Mouse (Mus musculus): ENCODE results near the gene Vmn1r178. TPM values are rescaled to one million over a fixed set of nuclear protein-coding genes. Genes with fewer than 3 reads are reported as not detected.
"Not testable (repeated sequence)": the region's sequence is repeated elsewhere in the genome, so short reads cannot be mapped to it uniquely, and the experiment has no call there.

Gene Vmn1r178
- not detected for total RNA-seq (2021)
- long read RNA-seq, experiment 1, result 0 reads
- long read RNA-seq, experiment 2, result 0 reads

DNA sequence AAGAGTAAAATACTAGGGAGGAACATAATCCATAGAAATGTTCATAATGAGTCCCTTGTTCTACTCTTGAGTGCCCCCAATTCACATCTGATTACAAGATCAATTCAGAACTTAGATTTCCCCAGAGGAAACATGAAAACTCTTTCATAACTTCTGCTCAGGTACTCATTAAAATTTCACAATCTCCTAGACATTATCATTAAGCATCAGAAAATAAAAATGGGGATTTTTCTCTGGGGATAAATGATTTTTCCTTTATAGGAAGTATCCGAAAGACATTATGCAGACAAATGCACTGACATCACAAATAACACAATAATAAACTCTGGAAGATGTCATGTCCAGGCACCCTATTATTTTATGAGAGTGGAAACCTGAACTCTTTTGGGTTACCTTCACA is at the start of gene Vmn1r178:
Gene Vmn1r178, plus strand, starts transcription at position 301 of the 400 bp plus-strand sequence.
- no peak for DNase-seq
- intact Hi-C loops (cut with DNase I; ENCODE audit: low total_unique reads), result no loop called here

DNA sequence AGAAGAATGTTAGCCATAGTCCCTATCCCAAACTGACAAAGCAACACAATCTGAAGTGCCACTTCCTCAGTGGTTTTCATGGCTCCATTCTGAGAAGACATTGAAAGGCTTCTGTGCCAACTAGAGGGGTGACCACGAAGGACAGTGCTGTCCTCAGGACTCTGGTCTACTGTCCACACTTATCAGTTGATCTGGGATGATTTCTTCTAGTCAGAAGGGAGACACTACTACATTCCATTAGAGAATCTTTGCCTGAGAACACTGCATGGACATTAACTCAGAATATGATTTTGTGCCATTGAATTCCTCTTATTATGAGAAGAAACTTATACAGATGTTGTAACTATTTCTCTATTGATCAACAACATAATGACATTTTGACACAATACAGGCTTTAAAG is 25.5 kb upstream of the Vmn1r178 start, which contains the start of gene Vmn1r177:
Gene Vmn1r177, minus strand, starts transcription at position 101 of the 400 bp plus-strand sequence.
- intact Hi-C loops (cut with DNase I; ENCODE audit: low total_unique reads); DNase-seq: not testable (repeated sequence)

- DNase-seq; intact Hi-C loops (cut with DNase I; ENCODE audit: low total_unique reads): not testable (repeated sequence)
Observed at GRCm38 (mm10) chr7:23876918-23877317, 14.9 kb upstream of the Vmn1r178 start.

DNA sequence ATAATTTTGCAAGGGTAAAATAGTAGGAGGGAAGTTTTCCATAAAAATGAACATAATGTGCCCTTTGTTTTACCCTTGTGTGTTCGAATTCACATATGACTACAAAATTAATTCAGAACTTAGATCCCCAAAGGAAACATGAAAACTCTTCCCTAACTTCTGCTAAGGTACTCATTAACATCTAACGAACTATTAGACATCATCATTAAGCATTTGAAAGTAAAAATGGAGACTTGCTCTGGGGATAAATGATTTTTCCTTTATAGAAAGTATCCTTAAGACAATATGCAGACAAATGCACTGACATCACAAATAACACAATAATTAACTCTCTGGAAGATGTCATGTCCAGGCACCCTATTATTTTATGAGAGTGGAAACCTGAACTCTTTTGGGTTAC is 34.9 kb downstream of the Vmn1r178 start, which contains the start of gene Vmn1r179:
Gene Vmn1r179, plus strand, starts transcription at position 301 of the 400 bp plus-strand sequence.
- intact Hi-C loops (cut with DNase I; ENCODE audit: low total_unique reads), result no loop called here
- DNase-seq, result no peak

Other genes starting within 250 kb of the Vmn1r178 start
- gene Vmn1r172, start 233.7 kb upstream of the Vmn1r178 start, total RNA-seq (2021), result not detected
- not detected for gene Vmn1r173, start 191.3 kb upstream of the Vmn1r178 start, total RNA-seq (2021)
- gene Vmn1r174, start 139.7 kb upstream of the Vmn1r178 start, total RNA-seq (2021), result not detected
- gene Vmn1r175, start 81.4 kb upstream of the Vmn1r178 start, total RNA-seq (2021), result not detected
- gene Vmn1r176, start 54.6 kb upstream of the Vmn1r178 start, total RNA-seq (2021), result not detected
- gene Vmn1r177, start 25.6 kb upstream of the Vmn1r178 start, total RNA-seq (2021), result not detected
- gene Vmn1r179, start 35.0 kb downstream of the Vmn1r178 start, total RNA-seq (2021), result not detected
- gene Vmn1r180, start 58.6 kb downstream of the Vmn1r178 start, total RNA-seq (2021), result not detected
- not detected for gene Vmn1r181, start 82.6 kb downstream of the Vmn1r178 start, total RNA-seq (2021)
- gene V1rd19, start 109.7 kb downstream of the Vmn1r178 start, total RNA-seq (2021), result not detected
- not detected for gene Vmn1r183, start 161.2 kb downstream of the Vmn1r178 start, total RNA-seq (2021)
- gene Zfp180, start 189.9 kb downstream of the Vmn1r178 start, total RNA-seq (2021), result 1 to 10 TPM; 5.8 to 6.0 TPM
- gene Zfp112, start 220.3 kb downstream of the Vmn1r178 start, total RNA-seq (2021), result 1 to 10 TPM; 2.7 to 3.5 TPM
- 1 to 10 TPM; 3.8 to 4.0 TPM for gene Zfp235, start 242.2 kb downstream of the Vmn1r178 start, total RNA-seq (2021)